26 mouse cellular contexts compared by ENCODE assay signal in genomic region chr14:116538216-116538615, GRCm38 (mm10).
DNase-seq lines count a peak whose midpoint lies in the region; ATAC-seq and TF ChIP-seq lines count a peak whose summit lies in the region.
"Had no signal": no experiment of that assay in that cellular context is flagged by ENCODE, and none has a peak within 500 bp of the region (broad histone marks: within the 10 kb centered on the region; RNA-seq: fewer than 3 reads in every experiment).

No protein-coding gene starts in this region.

- no peaks in the 10 kb centered on the region for H3K36me3 ChIP-seq in forebrain, embryonic 14.5 days (ENCODE audit: control insufficient read depth, insufficient read depth, low read length)
- no peaks in the 10 kb centered on the region for H3K36me3 ChIP-seq in forebrain, embryonic 11.5 days (ENCODE audit: control insufficient read depth, insufficient read depth, low read length)
- no peaks in the 10 kb centered on the region for H3K36me3 ChIP-seq in forebrain, embryonic 16.5 days (ENCODE audit: control insufficient read depth, insufficient read depth)
- no peaks in the 10 kb centered on the region for H3K36me3 ChIP-seq in forebrain, embryonic 12.5 days (replicated peaks)
- H3K36me3 ChIP-seq in lung, embryonic 14.5 days (ENCODE audit: insufficient read depth), result no peaks in the 10 kb centered on the region
- H3K36me3 ChIP-seq: embryonic facial prominence, embryonic 13.5 days; embryonic facial prominence, embryonic 15.5 days; G1E had no signal

- ATAC-seq in forebrain, embryonic 14.5 days, result no peak
- ATAC-seq in forebrain, embryonic 11.5 days (replicated peaks; ENCODE audit: low FRiP score), result no peak
- peak; percentile 55; the same call in 1 of the 2 replicates for ATAC-seq in forebrain, embryonic 16.5 days
- ATAC-seq in forebrain, embryonic 12.5 days (ENCODE audit: low FRiP score), result no peak
- ATAC-seq in lung, embryonic 14.5 days (ENCODE audit: insufficient read depth), result no peak
- ATAC-seq: activated CD4-positive, CD25-positive, alpha-beta regulatory T cell, adult 4 months; CD4-positive, CD25-positive, alpha-beta regulatory T cell, adult 4 months; Patski had no signal

- no peak for TF ChIP-seq POLR2A in lung, adult 2 months (IDR thresholded peaks at IDR 0.05; ENCODE audit: borderline replicate concordance, extremely low read depth, low read depth, low read length)

- no peak overlapping the region for H3K9ac ChIP-seq in forebrain, embryonic 14.5 days (ENCODE audit: low read length)
- H3K9ac ChIP-seq in forebrain, embryonic 11.5 days (ENCODE audit: low read length), result no peak overlapping the region
- no peak overlapping the region for H3K9ac ChIP-seq in forebrain, embryonic 16.5 days (replicated peaks; ENCODE audit: low read depth, low read length)
- H3K9ac ChIP-seq in forebrain, embryonic 12.5 days, result no peak overlapping the region
- H3K9ac ChIP-seq in lung, embryonic 14.5 days, result no peak overlapping the region
- H3K9ac ChIP-seq: embryonic facial prominence, embryonic 13.5 days; embryonic facial prominence, embryonic 15.5 days had no signal

- no peaks in the 10 kb centered on the region for H3K4me1 ChIP-seq in forebrain, embryonic 14.5 days (ENCODE audit: control insufficient read depth, insufficient read depth, low read length)
- H3K4me1 ChIP-seq in forebrain, embryonic 11.5 days (replicated peaks; ENCODE audit: control insufficient read depth, insufficient read depth, low read length), result no peaks in the 10 kb centered on the region
- no peaks in the 10 kb centered on the region for H3K4me1 ChIP-seq in forebrain, embryonic 16.5 days (replicated peaks; ENCODE audit: control insufficient read depth, insufficient read depth, low read length)
- H3K4me1 ChIP-seq in forebrain, embryonic 12.5 days, result no peaks in the 10 kb centered on the region
- no peaks in the 10 kb centered on the region for H3K4me1 ChIP-seq in lung, embryonic 14.5 days (ENCODE audit: insufficient read depth)
- no peaks in the 10 kb centered on the region for H3K4me1 ChIP-seq in lung, adult 2 months (ENCODE audit: control insufficient read depth, insufficient read depth, low read length)
- H3K4me1 ChIP-seq: embryonic facial prominence, embryonic 13.5 days; embryonic facial prominence, embryonic 15.5 days had no signal

- no peaks in the 10 kb centered on the region for H3K27me3 ChIP-seq in forebrain, embryonic 14.5 days (replicated peaks; ENCODE audit: control insufficient read depth, insufficient read depth, low read length)
- no peaks in the 10 kb centered on the region for H3K27me3 ChIP-seq in forebrain, embryonic 11.5 days (ENCODE audit: control insufficient read depth, insufficient read depth, low read length)
- H3K27me3 ChIP-seq in forebrain, embryonic 16.5 days (replicated peaks; ENCODE audit: control insufficient read depth, insufficient read depth, low read length), result no peaks in the 10 kb centered on the region
- no peaks in the 10 kb centered on the region for H3K27me3 ChIP-seq in forebrain, embryonic 12.5 days
- no peaks in the 10 kb centered on the region for H3K27me3 ChIP-seq in lung, embryonic 14.5 days (ENCODE audit: insufficient read depth, low read length)
- H3K27me3 ChIP-seq: CH12.LX; embryonic facial prominence, embryonic 13.5 days; embryonic facial prominence, embryonic 15.5 days had no signal

- H3K27ac ChIP-seq in forebrain, embryonic 14.5 days (ENCODE audit: low read depth, low read length), result no peak overlapping the region
- no peak overlapping the region for H3K27ac ChIP-seq in forebrain, embryonic 11.5 days (ENCODE audit: low read depth, low read length)
- no peak overlapping the region for H3K27ac ChIP-seq in forebrain, embryonic 16.5 days (ENCODE audit: low read length)
- no peak overlapping the region for H3K27ac ChIP-seq in forebrain, embryonic 12.5 days
- H3K27ac ChIP-seq in lung, embryonic 14.5 days (ENCODE audit: low read depth), result no peak overlapping the region
- H3K27ac ChIP-seq: embryonic facial prominence, embryonic 13.5 days; embryonic facial prominence, embryonic 15.5 days had no signal

- no peak for TF ChIP-seq CTCF in lung, embryonic 14.5 days (IDR thresholded peaks at IDR 0.05; ENCODE audit: low read depth)
- no peak for TF ChIP-seq CTCF in lung, adult 2 months (IDR thresholded peaks at IDR 0.05; ENCODE audit: insufficient read depth, low read length)

- H3K4me3 ChIP-seq in forebrain, embryonic 14.5 days (ENCODE audit: low read depth, low read length), result no peak overlapping the region
- no peak overlapping the region for H3K4me3 ChIP-seq in forebrain, embryonic 11.5 days (ENCODE audit: low read depth, low read length)
- no peak overlapping the region for H3K4me3 ChIP-seq in forebrain, embryonic 16.5 days (replicated peaks; ENCODE audit: low read length)
- H3K4me3 ChIP-seq in forebrain, embryonic 12.5 days (replicated peaks), result no peak overlapping the region
- no peak overlapping the region for H3K4me3 ChIP-seq in lung, embryonic 14.5 days (ENCODE audit: low read depth, low read length)
- H3K4me3 ChIP-seq in lung, adult 2 months (replicated peaks; ENCODE audit: extremely low read depth, low read depth, low read length), result no peak overlapping the region
- H3K4me3 ChIP-seq: embryonic facial prominence, embryonic 13.5 days; embryonic facial prominence, embryonic 15.5 days; erythroblast, embryonic 14.5 days had no signal

- H3K4me2 ChIP-seq in forebrain, embryonic 14.5 days (ENCODE audit: low read length), result no peak overlapping the region
- no peak overlapping the region for H3K4me2 ChIP-seq in forebrain, embryonic 11.5 days (ENCODE audit: low read depth, low read length, severe bottlenecking)
- H3K4me2 ChIP-seq in forebrain, embryonic 16.5 days (ENCODE audit: low read length), result no peak overlapping the region
- no peak overlapping the region for H3K4me2 ChIP-seq in forebrain, embryonic 12.5 days
- H3K4me2 ChIP-seq in lung, embryonic 14.5 days, result no peak overlapping the region
- H3K4me2 ChIP-seq: embryonic facial prominence, embryonic 13.5 days; embryonic facial prominence, embryonic 15.5 days had no signal

- DNase-seq in forebrain, embryonic 14.5 days (ENCODE audit: low spot score), result peak; percentile 37
- DNase-seq in forebrain, embryonic 11.5 days (ENCODE audit: low spot score), result no peak
- peak; percentile 10 for DNase-seq in lung, embryonic 14.5 days
- no peak for DNase-seq in lung, adult 2 months
- DNase-seq in gastrocnemius, postnatal 10 days, result no peak
- DNase-seq: adrenal gland, adult 2 months; adrenal gland, postnatal 10 days; adrenal gland, postnatal 25 days; B cell, adult 2 months; cerebellum, adult 11 months; cerebellum, adult 18-20 months; cerebellum, adult 8-10 months; cerebellum, adult 9-11 months; cerebellum, postnatal 14 days; cerebellum, postnatal 36 days; embryo, embryonic 11 days had no signal

- 81% methylated on average over 3 of the region's 3 CpGs for WGBS in forebrain, embryonic 14.5 days
- 91% methylated on average over 3 of the region's 3 CpGs for WGBS in forebrain, embryonic 11.5 days
- 57% methylated on average over 3 of the region's 3 CpGs for WGBS in forebrain, embryonic 16.5 days
- WGBS in forebrain, embryonic 12.5 days, result 83% methylated on average over 3 of the region's 3 CpGs
- WGBS in lung, embryonic 14.5 days, result 49% methylated on average over 3 of the region's 3 CpGs
- WGBS in lung, adult 2 months, result 67% methylated on average over 3 of the region's 3 CpGs

- no peaks in the 10 kb centered on the region for H3K9me3 ChIP-seq in forebrain, embryonic 14.5 days (replicated peaks; ENCODE audit: control insufficient read depth, low read length)
- no peaks in the 10 kb centered on the region for H3K9me3 ChIP-seq in forebrain, embryonic 11.5 days (ENCODE audit: control insufficient read depth, low read length)
- no peaks in the 10 kb centered on the region for H3K9me3 ChIP-seq in forebrain, embryonic 16.5 days (ENCODE audit: control insufficient read depth, low read length)
- H3K9me3 ChIP-seq in forebrain, embryonic 12.5 days, result no peaks in the 10 kb centered on the region
- H3K9me3 ChIP-seq in lung, embryonic 14.5 days (ENCODE audit: low read depth, low read length), result no peaks in the 10 kb centered on the region
- H3K9me3 ChIP-seq: embryonic facial prominence, embryonic 13.5 days; embryonic facial prominence, embryonic 15.5 days had no signal

Comparison
In these comparisons a context has a peak if more than half of its experiments do, and no peak if none do; other contexts are left out.
1. DNase-seq: peak in forebrain, embryonic 14.5 days (single experiment) and lung, embryonic 14.5 days (single experiment); none in forebrain, embryonic 11.5 days (single experiment), lung, adult 2 months (single experiment) and gastrocnemius, postnatal 10 days (single experiment).